Mouse (Mus musculus) layer of hippocampus, postnatal 10 days (tissue): ENCODE measurements around the gene Slc34a1. TPM values are rescaled to one million over a fixed set of nuclear protein-coding genes. Genes with fewer than 3 reads are reported as not detected.
A peak's percentile ranks its signal among the peaks of the same experiment; 100 is the strongest.

ENCODE experiments used
- DNase-seq, 2 experiments: peaks; one replicate each; pipeline ENCODE4 v3.0.0; 2021; ENCODE audit warnings: low spot score in 2 of 2
- total RNA-seq, 2 experiments: library from RNA; stranded (reverse); gene quantifications; 2 replicates each; pipeline ENCODE4 v1.2.3; 2021

The Slc34a1 gene
- total RNA-seq, 2 experiments from 2014 or later: not detected

- no peak for DNase-seq
These were observed 45.9 kb downstream of the Slc34a1 start for GRCm38 (mm10) chr13:55443799-55444285.

GRCm38 (mm10) chr13:55444286-55444936 is 46.4 kb downstream of the Slc34a1 start:
- no peak for DNase-seq

GRCm38 (mm10) chr13:55444937-55445315 is 46.9 kb downstream of the Slc34a1 start, which contains the start of gene Grk6:
TSS of gene Grk6 (plus strand) at chr13:55445072.
- DNase-seq: peak; percentile 99

- no peak for DNase-seq
These were observed 47.5 kb downstream of the Slc34a1 start for GRCm38 (mm10) chr13:55445361-55446091.

GRCm38 (mm10) chr13:55446483-55447105 is 48.6 kb downstream of the Slc34a1 start:
- no peak for DNase-seq

- DNase-seq: no peak
These were observed 49.6 kb downstream of the Slc34a1 start for GRCm38 (mm10) chr13:55447543-55447943.

- DNase-seq: no peak
These were observed 50.1 kb downstream of the Slc34a1 start for GRCm38 (mm10) chr13:55448131-55448530.

GRCm38 (mm10) chr13:55449205-55449604 is 51.2 kb downstream of the Slc34a1 start:
- DNase-seq: no peak

- no peak for DNase-seq
These were observed 51.9 kb downstream of the Slc34a1 start for GRCm38 (mm10) chr13:55449679-55450441.

- peak; percentile 62 to 78 for DNase-seq
These were observed 52.6 kb downstream of the Slc34a1 start for GRCm38 (mm10) chr13:55450511-55450980.

GRCm38 (mm10) chr13:55451296-55451695 is 53.3 kb downstream of the Slc34a1 start:
- no peak for DNase-seq

GRCm38 (mm10) chr13:55451785-55452549 is 54.0 kb downstream of the Slc34a1 start:
- no peak for DNase-seq

GRCm38 (mm10) chr13:55462965-55463364 is 65.0 kb downstream of the Slc34a1 start:
- DNase-seq: no peak

GRCm38 (mm10) chr13:55463399-55464026 is 65.5 kb downstream of the Slc34a1 start:
- peak in 1 of 2 experiments; percentile 48 for DNase-seq

GRCm38 (mm10) chr13:55464027-55464884 is 66.3 kb downstream of the Slc34a1 start, which contains the start of gene Prr7:
TSS of gene Prr7 (plus strand) at chr13:55464267.
- DNase-seq: peak; percentile 79 to 82

- peak in 1 of 2 experiments; percentile 54 for DNase-seq
These were observed 67.2 kb downstream of the Slc34a1 start for GRCm38 (mm10) chr13:55465184-55465583.
